Mouse (Mus musculus): ENCODE measurements around the gene Fthl17b. TPM values are rescaled to one million over a fixed set of nuclear protein-coding genes. Genes with fewer than 3 reads are reported as not detected.

Fthl17b gene
- polyA plus RNA-seq, 1 experiment = not detected

- DNase-seq = no peak
- H3K27me3 ChIP-seq (ENCODE audit: control insufficient read depth, insufficient read depth, low read length) = no peaks in the 10 kb centered on the region
- no peaks in the 10 kb centered on the region for H3K4me1 ChIP-seq (replicated peaks; ENCODE audit: control insufficient read depth, insufficient read depth, low read length)
- TF ChIP-seq CTCF (IDR thresholded peaks at IDR 0.05; ENCODE audit: borderline replicate concordance, control insufficient read depth, extremely low read depth, insufficient read depth, low read length, poor library complexity) (no peak), POLR2A (IDR thresholded peaks at IDR 0.05; ENCODE audit: control insufficient read depth, extremely low read depth, insufficient read depth, low read length, poor library complexity) (no peak)
- WGBS = 60% methylated on average over 9 of the region's 9 CpGs
- no peak overlapping the region for H3K4me3 ChIP-seq (ENCODE audit: control insufficient read depth, insufficient read depth, low read length)
- no peak overlapping the region for H3K27ac ChIP-seq (ENCODE audit: control insufficient read depth, insufficient read depth, low read length)
- no peaks in the 10 kb centered on the region for H3K36me3 ChIP-seq (ENCODE audit: control insufficient read depth, insufficient read depth, low read length)
These were observed 40.8 kb downstream of the Fthl17b start for GRCm38 (mm10) chrX:8921813-8922607.

GRCm38 (mm10) chrX:8921080-8921479 lies 41.7 kb downstream of the Fthl17b start:
- no peak for DNase-seq
- Histone ChIP-seq H3K27ac (ENCODE audit: control insufficient read depth, insufficient read depth, low read length) (no peak overlapping the region), H3K27me3 (ENCODE audit: control insufficient read depth, insufficient read depth, low read length) (no peaks in the 10 kb centered on the region), H3K4me3 (ENCODE audit: control insufficient read depth, insufficient read depth, low read length) (no peak overlapping the region), H3K36me3 (ENCODE audit: control insufficient read depth, insufficient read depth, low read length) (no peaks in the 10 kb centered on the region), H3K4me1 (replicated peaks; ENCODE audit: control insufficient read depth, insufficient read depth, low read length) (no peaks in the 10 kb centered on the region)
- WGBS = 68% methylated on average over 4 of the region's 4 CpGs
- TF ChIP-seq CTCF (IDR thresholded peaks at IDR 0.05; ENCODE audit: borderline replicate concordance, control insufficient read depth, extremely low read depth, insufficient read depth, low read length, poor library complexity) (no peak), POLR2A (IDR thresholded peaks at IDR 0.05; ENCODE audit: control insufficient read depth, extremely low read depth, insufficient read depth, low read length, poor library complexity) (no peak)

Other genes with a start within 250 kb of the Fthl17b start
- gene Ssx9, start 214.5 kb downstream of the Fthl17b start, polyA plus RNA-seq (2012; rRNA removed) = not detected in 2 replicates
- not detected in 2 replicates for gene Ssxb5, start 159.3 kb downstream of the Fthl17b start, polyA plus RNA-seq (2012; rRNA removed)
- gene Gm6592, start 119.0 kb downstream of the Fthl17b start, polyA plus RNA-seq (2012; rRNA removed) = not detected in 2 replicates
- gene Gm5751, start 88.7 kb downstream of the Fthl17b start, polyA plus RNA-seq (2012; rRNA removed) = not detected in 2 replicates
- gene B630019K06Rik, start 70.6 kb downstream of the Fthl17b start, polyA plus RNA-seq (2012; rRNA removed) = 0.71 and 1.1 TPM in 2 replicates
- gene Fthl17c, start 13.6 kb upstream of the Fthl17b start, polyA plus RNA-seq (2012; rRNA removed) = not detected in 2 replicates
- gene Fthl17d, start 23.8 kb upstream of the Fthl17b start, polyA plus RNA-seq (2012; rRNA removed) = not detected in 2 replicates
- not detected in 2 replicates for gene Fthl17e, start 70.5 kb upstream of the Fthl17b start, polyA plus RNA-seq (2012; rRNA removed)
- not detected in 2 replicates for gene Fthl17f, start 100.0 kb upstream of the Fthl17b start, polyA plus RNA-seq (2012; rRNA removed)
- not detected in 2 replicates for gene 4930402K13Rik, start 141.6 kb upstream of the Fthl17b start, polyA plus RNA-seq (2012; rRNA removed)
- gene Lancl3, start 236.9 kb upstream of the Fthl17b start, polyA plus RNA-seq (2012; rRNA removed) = 0.31 and 0.36 TPM in 2 replicates

All from thymus, adult 2 months (tissue).